Mouse (Mus musculus) heart, embryonic 12.5 days (tissue): ENCODE data around the gene Adh6b. TPM values are rescaled to one million over a fixed set of nuclear protein-coding genes. Genes with fewer than 3 reads are reported as not detected.

Experiments used
- polyA plus RNA-seq: library from polyadenylated mRNA; unstranded; fragments of >200 nt; fragmentation: Nextera tagmentation; extraction: Ambion mirVana; gene quantifications from 2 replicates; pipeline ENCODE4 v1.2.1, GENCODE M21; 2016

Adh6b gene
- polyA plus RNA-seq, 1 experiment from 2014 or later: 2.5 TPM

Other genes with a start within 250 kb of the Adh6b start
- 12.8 and 14.5 TPM in 2 replicates for gene Trmt10a, start 198.3 kb upstream of the Adh6b start, polyA plus RNA-seq
- gene Mttp, start 196.8 kb upstream of the Adh6b start, polyA plus RNA-seq: 8.4 and 9.0 TPM in 2 replicates
- not detected in 2 replicates for gene 4930579F01Rik, start 147.9 kb upstream of the Adh6b start, polyA plus RNA-seq
- not detected in 2 replicates for gene Adh7, start 124.0 kb upstream of the Adh6b start, polyA plus RNA-seq
- gene Adh1, start 80.8 kb upstream of the Adh6b start, polyA plus RNA-seq: 1.4 and 1.6 TPM in 2 replicates
- not detected in 2 replicates for gene Adh6a, start 28.5 kb upstream of the Adh6b start, polyA plus RNA-seq
- not detected in 2 replicates for gene Adh4, start 73.7 kb downstream of the Adh6b start, polyA plus RNA-seq
- gene Adh5, start 101.3 kb downstream of the Adh6b start, polyA plus RNA-seq: 153 and 159 TPM in 2 replicates
- gene Metap1, start 147.7 kb downstream of the Adh6b start, polyA plus RNA-seq: 38.8 and 40.9 TPM in 2 replicates
- 244 and 259 TPM in 2 replicates for gene Eif4e, start 184.4 kb downstream of the Adh6b start, polyA plus RNA-seq